In genomic region chr17:35993675-35994074, GRCm38 (mm10) we compare ENCODE assay signal across 8 mouse cellular contexts. TPM values are rescaled to one million over a fixed set of nuclear protein-coding genes. Genes with fewer than 3 reads are reported as not detected.
DNase-seq lines count a peak whose midpoint lies in the region; ATAC-seq and TF ChIP-seq lines count a peak whose summit lies in the region.

No protein-coding gene starts in this region.

- peak overlapping the region; percentile 46 for H3K4me3 ChIP-seq in embryonic facial prominence, embryonic 14.5 days (ENCODE audit: low read depth, low read length)
- 0 out of 2 replicates have a peak overlapping the region, but pooled peaks have one; percentile 0 for H3K4me3 ChIP-seq in liver, adult 2 months (ENCODE audit: insufficient read depth, low read depth, low read length)
- peak overlapping the region; percentile 74 for H3K4me3 ChIP-seq in myocyte

- peak; percentile 80 for ATAC-seq in embryonic facial prominence, embryonic 14.5 days (ENCODE audit: low read depth)

- peak; percentile 88 for DNase-seq in 416B (ENCODE audit: low read depth)
- DNase-seq in adrenal gland, postnatal 4 days (ENCODE audit: low spot score in 2 of 2): peak; percentile 46 to 52
- peak; percentile 89 for DNase-seq in embryonic facial prominence, embryonic 14.5 days (ENCODE audit: low spot score)
- DNase-seq in heart, adult 9 months (ENCODE audit: low spot score in 2 of 2): peak; percentile 60 to 79
- DNase-seq in kidney, adult 9 months: peak; percentile 76
- DNase-seq in liver, adult 2 months (ENCODE audit: extremely low read depth, low read depth, low spot score): peak; percentile 54
- DNase-seq in spleen, postnatal 4 days (ENCODE audit: low spot score in 2 of 2): peak; percentile 82 to 95

- TF ChIP-seq CTCF in liver, adult 2 months (IDR thresholded peaks at IDR 0.05; ENCODE audit: low read depth, low read length): peak; percentile 100

- TF ChIP-seq POLR2A in liver, adult 2 months (IDR thresholded peaks at IDR 0.05; ENCODE audit: extremely low read depth, insufficient read depth, low read length): no peak
- no peak for TF ChIP-seq POLR2A in myocyte (IDR thresholded peaks at IDR 0.05; ENCODE audit: insufficient read length, low read depth)

- no peaks in the 10 kb centered on the region for H3K9me3 ChIP-seq in embryonic facial prominence, embryonic 14.5 days (ENCODE audit: control insufficient read depth, low read length)

- peak overlapping the region; percentile 71; the same call in 1 of the 2 replicates for H3K4me2 ChIP-seq in embryonic facial prominence, embryonic 14.5 days (ENCODE audit: low read depth, low read length)
- peak overlapping the region; percentile 83 for H3K4me2 ChIP-seq in myocyte (ENCODE audit: low read depth)

- no peak overlapping the region for H3K9ac ChIP-seq in embryonic facial prominence, embryonic 14.5 days (ENCODE audit: low read depth, low read length)
- H3K9ac ChIP-seq in liver, adult 2 months (ENCODE audit: low read depth, low read length): no peak overlapping the region

- H3K36me3 ChIP-seq in embryonic facial prominence, embryonic 14.5 days (ENCODE audit: control insufficient read depth, insufficient read depth, low read length): peaks cover 11% of the 10 kb centered on the region
- no peaks in the 10 kb centered on the region for H3K36me3 ChIP-seq in liver, adult 2 months (ENCODE audit: control insufficient read depth, insufficient read depth, low read length)
- H3K36me3 ChIP-seq in myocyte (ENCODE audit: control insufficient read depth, insufficient read depth): no peaks in the 10 kb centered on the region

- WGBS in embryonic facial prominence, embryonic 14.5 days: 7% methylated on average over 17 of the region's 17 CpGs
- 3% methylated on average over 17 of the region's 17 CpGs for WGBS in liver, adult 2 months

- H3K4me1 ChIP-seq in embryonic facial prominence, embryonic 14.5 days (ENCODE audit: control insufficient read depth, insufficient read depth, low read length): peaks cover 4% of the 10 kb centered on the region; the same call in 1 of the 2 replicates
- peaks cover 6% of the 10 kb centered on the region for H3K4me1 ChIP-seq in liver, adult 2 months (ENCODE audit: control insufficient read depth, insufficient read depth, low read length)

- no peak overlapping the region for H3ac ChIP-seq in myocyte (ENCODE audit: control insufficient read depth, insufficient read length)

- H3K27ac ChIP-seq in embryonic facial prominence, embryonic 14.5 days (replicated peaks; ENCODE audit: low read depth, low read length): no peak overlapping the region
- H3K27ac ChIP-seq in liver, adult 2 months (replicated peaks; ENCODE audit: insufficient read depth, low read depth, low read length): no peak overlapping the region

- H3K27me3 ChIP-seq in embryonic facial prominence, embryonic 14.5 days (replicated peaks; ENCODE audit: control insufficient read depth, insufficient read depth, low read length): no peaks in the 10 kb centered on the region
- no peaks in the 10 kb centered on the region for H3K27me3 ChIP-seq in liver, adult 2 months (ENCODE audit: control insufficient read depth, insufficient read depth, low read length)
- H3K27me3 ChIP-seq in myocyte (ENCODE audit: control insufficient read depth, insufficient read depth, insufficient read length): no peaks in the 10 kb centered on the region

- peaks cover 4% of the 10 kb centered on the region; the same call in 1 of the 2 replicates for H3K79me2 ChIP-seq in liver, adult 2 months (ENCODE audit: control insufficient read depth, insufficient read depth, low read length)
- H3K79me2 ChIP-seq in myocyte (ENCODE audit: control insufficient read depth, insufficient read depth): peaks cover 35% of the 10 kb centered on the region

TF ChIP-seq in myocyte, 11 proteins besides CTCF, POLR2A, EP300 and RAD21:
- TF ChIP-seq POLR2AphosphoS2 (IDR thresholded peaks at IDR 0.05; ENCODE audit: insufficient read length, low read depth) (peak; percentile 25), REST (IDR thresholded peaks at IDR 0.05; ENCODE audit: insufficient read depth, insufficient read length) (no peak), MYOD1 (IDR thresholded peaks at IDR 0.05; ENCODE audit: control insufficient read depth in 1 of 3, insufficient read length in 2 of 3, low read depth in 2 of 3) (peak in 2 of 3 experiments; percentile 70 to 71), CEBPB (IDR thresholded peaks at IDR 0.05; ENCODE audit: insufficient read depth, poor library complexity, severe bottlenecking) (no peak), MYOG (IDR thresholded peaks at IDR 0.05; ENCODE audit: control insufficient read depth in 1 of 3, insufficient read depth in 1 of 3, insufficient read length in 2 of 3, low read depth in 2 of 3) (peak in 2 of 3 experiments; percentile 24 to 68), TCF12 (IDR thresholded peaks at IDR 0.05; ENCODE audit: insufficient read depth, poor library complexity, severe bottlenecking) (no peak)
TF ChIP-seq in myocyte: peak in this region for 3.

RNA-seq across cellular contexts. Expression of gene Prr3, which starts 13.6 kb away (rescaled TPM):
- total RNA-seq in adrenal gland, postnatal 4 days (2021): 10 to 100 TPM; 40.9 to 44.2 TPM
- 31.5 and 33.7 TPM in 2 replicates for polyA plus RNA-seq in embryonic facial prominence, embryonic 14.5 days (2014; fragmentation: Nextera tagmentation; extraction: Ambion mirVana)
- total RNA-seq in liver, adult 2 months (2014; rRNA removed): 1.8 and 2.9 TPM in 2 replicates
- 5.0 and 8.3 TPM in 2 replicates for polyA plus RNA-seq in liver, adult 2 months (2012; rRNA removed)
- polyA plus RNA-seq in myocyte (2012; fragmentation: generic; extraction: Trizol): 14.1 TPM

RNA-seq across cellular contexts. Expression of gene Gnl1, which starts 14.0 kb away (rescaled TPM):
- total RNA-seq in adrenal gland, postnatal 4 days (2021): 10 to 100 TPM; 61.1 to 64.2 TPM
- 39.9 and 46.3 TPM in 2 replicates for polyA plus RNA-seq in embryonic facial prominence, embryonic 14.5 days (2014; fragmentation: Nextera tagmentation; extraction: Ambion mirVana)
- total RNA-seq in liver, adult 2 months (2014; rRNA removed): 8.8 and 9.3 TPM in 2 replicates
- polyA plus RNA-seq in liver, adult 2 months (2012; rRNA removed): 8.4 and 8.9 TPM in 2 replicates
- 64.1 TPM for polyA plus RNA-seq in myocyte (2012; fragmentation: generic; extraction: Trizol)

RNA-seq across cellular contexts. Expression of gene Abcf1, which starts 24.1 kb away (rescaled TPM):
- 100 to 1,000 TPM in 1 of 2 experiments, 10 to 100 TPM in 1; 96.2 to 107 TPM for total RNA-seq in adrenal gland, postnatal 4 days (2021)
- polyA plus RNA-seq in embryonic facial prominence, embryonic 14.5 days (2014; fragmentation: Nextera tagmentation; extraction: Ambion mirVana): 72.1 and 76.4 TPM in 2 replicates
- total RNA-seq in liver, adult 2 months (2014; rRNA removed): 24.1 and 24.6 TPM in 2 replicates
- 41.1 and 43.2 TPM in 2 replicates for polyA plus RNA-seq in liver, adult 2 months (2012; rRNA removed)
- 90.1 TPM for polyA plus RNA-seq in myocyte (2012; fragmentation: generic; extraction: Trizol)

RNA-seq across cellular contexts. Expression of gene H2-T24, which starts 26.7 kb away (rescaled TPM):
- total RNA-seq in adrenal gland, postnatal 4 days (2021): 1 to 10 TPM; 2.5 to 3.3 TPM
- polyA plus RNA-seq in embryonic facial prominence, embryonic 14.5 days (2014; fragmentation: Nextera tagmentation; extraction: Ambion mirVana): 2.2 and 2.4 TPM in 2 replicates
- total RNA-seq in liver, adult 2 months (2014; rRNA removed): 4.9 and 5.3 TPM in 2 replicates
- 1.9 and 2.1 TPM in 2 replicates for polyA plus RNA-seq in liver, adult 2 months (2012; rRNA removed)
- polyA plus RNA-seq in myocyte (2012; fragmentation: generic; extraction: Trizol): 0.47 TPM

RNA-seq across cellular contexts. Expression of gene H2-T23, which starts 39.0 kb away (rescaled TPM):
- total RNA-seq in adrenal gland, postnatal 4 days (2021): 10 to 100 TPM; 33.9 to 55.1 TPM
- polyA plus RNA-seq in embryonic facial prominence, embryonic 14.5 days (2014; fragmentation: Nextera tagmentation; extraction: Ambion mirVana): 9.6 and 10.1 TPM in 2 replicates
- 291 and 323 TPM in 2 replicates for total RNA-seq in liver, adult 2 months (2014; rRNA removed)
- polyA plus RNA-seq in liver, adult 2 months (2012; rRNA removed): 423 and 492 TPM in 2 replicates
- polyA plus RNA-seq in myocyte (2012; fragmentation: generic; extraction: Trizol): 13.6 TPM

Comparison
In these comparisons a context has a peak if more than half of its experiments do, and no peak if none do; other contexts are left out.
1. H3K4me3 ChIP-seq: peak in every context shown above with its lines; median percentile 74 in myocyte; 46 in embryonic facial prominence, embryonic 14.5 days; 0 in liver, adult 2 months.